Mouse (Mus musculus): Measurements from ENCODE around the gene 4933417A18Rik.
"Not testable (repeated sequence)": the region's sequence is repeated elsewhere in the genome, so short reads cannot be mapped to it uniquely, and the experiment has no call there.

4933417A18Rik gene

DNA sequence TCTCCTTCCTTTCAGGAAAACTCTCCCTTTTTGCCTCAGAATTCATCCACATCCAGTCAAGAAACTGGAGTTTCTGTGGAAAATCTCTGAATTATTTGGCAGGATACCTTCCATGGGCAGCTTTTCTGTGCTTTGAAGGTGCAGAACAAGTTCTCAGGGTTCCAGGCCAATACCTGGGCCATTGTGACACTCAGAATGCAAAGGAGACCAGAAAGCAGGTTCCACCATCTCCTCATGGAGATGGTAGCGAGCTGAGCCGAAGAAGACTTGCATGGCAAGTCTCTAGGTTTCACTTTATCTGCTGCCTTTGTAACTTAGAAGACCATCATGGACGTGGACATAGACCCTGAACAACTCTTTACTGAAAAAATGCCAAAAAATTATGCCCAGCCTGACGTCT is at the start of gene 4933417A18Rik, which contains the start of gene Fam217a:
TSS of gene 4933417A18Rik (plus strand) at position 200 of the 400 bp plus-strand sequence.
TSS of gene Fam217a (minus strand) at position 101 of the 400 bp plus-strand sequence.
- DNase-seq: no peak

DNA sequence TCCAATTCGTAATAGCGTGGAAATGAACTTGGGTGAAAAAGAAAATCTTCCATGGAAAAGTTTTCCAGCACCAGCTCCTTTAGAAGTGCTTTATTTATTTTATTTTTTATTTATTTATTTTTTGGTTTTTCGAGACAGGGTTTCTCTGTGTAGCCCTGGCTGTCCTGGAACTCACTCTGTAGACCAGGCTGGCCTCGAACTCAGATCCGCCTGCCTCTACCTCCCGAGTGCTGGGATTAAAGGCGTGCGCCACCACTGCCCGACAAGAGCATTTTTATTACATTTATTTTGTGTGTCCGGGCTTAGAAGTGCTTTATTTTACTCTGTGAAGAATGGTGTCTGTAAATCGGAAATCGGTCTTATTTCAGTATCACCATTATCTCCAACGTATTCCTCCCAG is 49.5 kb upstream of the 4933417A18Rik start:
- DNase-seq: peak; percentile 34 to 51

DNA sequence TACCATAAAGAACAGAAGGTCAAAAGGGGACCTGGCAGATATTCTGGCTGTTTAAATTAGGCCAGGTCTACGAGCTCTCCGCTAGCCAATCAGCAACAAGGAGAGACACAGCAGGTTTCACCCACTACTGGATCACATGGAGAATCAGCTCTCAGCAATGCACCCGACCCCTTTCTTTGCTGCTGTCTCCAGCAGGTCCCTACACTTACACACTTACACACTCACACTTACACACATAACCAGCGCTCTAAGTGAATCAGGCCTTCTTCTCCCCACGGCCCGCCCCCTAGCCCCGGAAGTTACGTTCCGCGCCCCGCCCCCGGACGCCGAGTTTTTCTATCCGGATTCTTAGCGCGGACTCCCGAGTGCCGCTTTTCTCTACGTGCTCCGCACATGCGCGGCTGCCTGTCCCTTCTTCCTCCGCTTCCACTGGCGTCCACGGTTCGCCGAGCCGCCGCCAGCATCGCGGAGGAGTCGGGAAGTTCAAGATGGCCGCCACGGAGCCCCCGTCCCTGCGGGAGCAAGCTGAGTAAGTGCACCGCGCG is 49.0 kb upstream of the 4933417A18Rik start, which contains the start of gene Prpf4b:
TSS of gene Prpf4b (plus strand) at position 137 of the 545 bp plus-strand sequence.
- peak; percentile 96 to 97 for DNase-seq

DNA sequence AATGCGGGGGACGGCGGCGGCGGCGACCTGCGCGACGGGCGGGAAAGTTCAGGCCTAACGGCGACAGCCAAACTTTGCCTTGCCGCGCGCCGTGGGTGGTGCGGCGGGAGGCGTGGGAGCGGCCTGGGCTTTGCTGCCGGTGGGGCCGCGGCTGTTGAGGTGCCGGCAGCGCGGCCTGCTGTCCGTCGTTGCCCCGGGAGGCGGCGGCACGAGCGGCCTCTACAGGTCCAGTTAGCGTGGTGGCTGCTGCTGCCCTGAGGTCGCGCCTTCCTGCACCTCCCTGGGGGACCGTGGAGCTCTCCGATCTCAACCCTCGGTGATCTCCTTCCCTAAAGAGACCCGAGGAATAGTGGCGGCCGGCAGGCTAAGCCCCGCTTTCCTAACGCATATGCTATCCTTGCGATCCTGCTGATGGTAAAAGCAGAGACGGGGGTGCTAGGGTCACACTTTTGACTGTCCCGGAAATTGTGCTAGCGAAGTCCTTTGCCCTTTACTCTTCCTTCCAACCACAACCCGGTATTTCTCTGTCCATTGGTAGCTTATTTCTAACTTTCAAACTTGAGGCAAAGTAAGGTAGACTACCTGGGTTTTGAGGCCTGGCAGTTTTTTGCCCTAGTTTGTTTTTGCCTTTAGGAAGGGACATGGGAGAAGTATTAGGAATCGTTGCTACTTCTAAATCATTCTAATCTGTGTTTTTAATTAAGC is 48.3 kb upstream of the 4933417A18Rik start:
- peak; percentile 77 to 88 for DNase-seq

DNA sequence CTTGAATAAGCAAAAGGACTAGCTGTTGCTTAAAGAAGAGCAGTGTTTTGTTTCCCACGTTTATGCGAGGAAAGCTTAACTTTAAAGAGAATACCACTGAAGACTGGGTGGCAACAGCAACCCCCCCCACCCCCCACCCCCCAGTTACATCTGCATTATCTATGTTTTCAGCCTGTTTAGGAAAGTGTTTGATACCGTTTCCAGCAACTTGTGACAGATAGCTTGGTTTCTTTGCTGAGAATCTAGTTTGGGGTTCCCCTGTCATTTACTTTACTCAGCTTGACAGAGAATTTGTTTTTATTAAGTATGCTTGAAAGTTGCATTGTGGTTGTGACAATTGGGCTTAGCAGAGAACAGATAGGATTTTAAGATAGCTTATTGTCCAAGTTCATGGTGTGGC is 47.7 kb upstream of the 4933417A18Rik start:
- no peak for DNase-seq

DNA sequence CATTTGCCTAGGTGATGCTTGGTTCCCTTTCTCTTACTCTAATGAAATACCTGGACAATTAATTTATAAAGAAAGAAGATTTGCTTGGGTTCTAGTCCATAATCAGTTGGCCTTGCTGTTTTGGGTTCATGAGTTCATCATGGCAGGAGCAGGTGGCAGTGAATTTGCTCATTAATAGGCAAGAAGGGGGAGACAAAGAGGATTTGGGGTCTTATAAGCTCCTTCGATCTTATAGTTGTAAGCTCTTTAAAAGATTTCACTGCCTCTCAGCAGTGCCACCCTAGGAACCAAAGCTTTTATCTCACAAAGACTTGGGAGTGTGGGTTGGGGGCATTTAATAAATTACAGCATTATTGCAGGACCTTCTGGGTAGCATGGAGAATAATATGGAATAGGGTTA is 31.3 kb upstream of the 4933417A18Rik start:
- DNase-seq: no peak

DNA sequence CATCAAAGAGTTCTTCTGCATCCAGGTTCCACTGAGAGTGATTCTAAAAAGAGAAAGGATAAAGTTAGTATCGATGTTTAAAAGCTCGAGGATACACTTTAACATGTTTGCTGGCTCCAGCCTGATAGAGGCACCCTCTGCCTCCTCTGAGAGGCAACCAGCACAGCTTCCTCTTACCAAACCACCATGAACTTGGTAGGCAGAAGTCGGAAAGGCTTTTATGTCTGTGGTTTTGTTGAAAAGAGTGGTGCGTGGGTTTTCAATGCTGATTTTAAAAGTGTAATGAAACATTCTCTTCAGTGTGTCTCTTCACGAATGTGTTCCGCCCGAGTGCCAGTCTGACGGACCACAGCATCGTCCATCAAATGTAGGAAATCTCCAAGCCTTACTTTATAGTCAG is 9.6 kb upstream of the 4933417A18Rik start:
- DNase-seq: no peak

DNA sequence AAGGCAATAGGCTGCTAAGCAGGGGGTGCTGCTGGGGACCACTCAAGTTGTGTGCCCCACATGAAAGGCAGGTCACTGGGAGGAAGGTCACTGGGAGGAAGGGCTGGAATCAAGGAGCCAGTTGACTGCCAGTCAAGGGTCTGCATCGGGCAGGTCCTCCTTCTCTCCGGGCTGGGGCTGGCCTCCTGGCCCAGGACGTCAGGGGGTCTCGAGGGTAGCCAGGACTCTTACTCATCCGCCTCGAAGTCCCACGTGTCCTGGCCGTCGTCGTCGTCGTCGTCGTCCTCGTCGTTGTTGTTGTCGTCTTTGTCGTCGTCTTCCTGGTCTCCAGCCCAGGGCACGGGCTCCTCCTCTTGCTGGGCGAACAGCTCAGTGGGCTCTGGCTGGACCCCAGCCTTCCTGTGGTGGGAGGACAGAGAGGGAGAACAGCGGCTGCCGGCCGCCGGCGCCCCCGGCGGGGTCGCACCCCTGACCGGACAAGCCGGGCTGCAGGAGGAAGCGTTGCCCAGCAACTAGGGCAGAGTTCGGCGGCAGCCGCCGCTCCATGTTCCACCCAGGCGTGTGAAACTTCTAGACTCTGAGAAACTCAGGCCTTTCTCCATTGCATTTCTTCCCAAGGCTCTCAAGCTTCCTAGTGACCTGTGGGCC is 7.6 kb upstream of the 4933417A18Rik start:
- DNase-seq: peak; percentile 52 to 69

DNA sequence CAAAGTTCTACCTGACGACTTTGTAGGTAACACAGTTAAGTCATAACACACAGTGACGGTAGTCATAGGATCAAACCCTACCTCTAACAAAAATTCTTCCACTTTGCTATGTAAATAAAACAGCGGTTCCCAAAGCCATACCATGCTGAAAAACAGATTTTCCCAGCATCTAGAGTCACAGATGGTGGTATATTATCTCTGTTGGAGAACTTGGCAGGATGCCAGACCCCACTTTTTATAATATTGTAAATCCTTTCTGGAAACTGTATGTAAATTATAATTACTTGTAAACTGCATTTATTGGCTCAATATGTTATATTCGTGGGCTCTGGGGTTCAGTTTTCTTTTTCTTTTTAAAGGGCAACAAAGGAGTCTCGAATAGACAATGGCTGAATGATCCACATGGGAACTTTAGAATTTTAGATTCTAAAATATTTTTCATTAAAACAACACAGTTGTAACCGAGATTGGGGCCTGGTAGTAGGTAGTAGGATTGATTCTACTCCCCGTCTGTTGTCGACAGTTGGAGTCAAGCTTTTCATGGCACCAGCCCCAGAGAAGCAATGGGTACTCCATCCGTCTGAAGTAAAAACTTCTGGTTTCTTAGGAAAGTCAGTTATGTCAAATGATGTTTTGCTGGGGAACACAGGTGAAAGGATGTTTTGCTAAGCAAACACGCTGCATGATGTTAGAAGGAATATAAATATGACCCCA is 10.9 kb downstream of the 4933417A18Rik start:
- no peak for DNase-seq

DNA sequence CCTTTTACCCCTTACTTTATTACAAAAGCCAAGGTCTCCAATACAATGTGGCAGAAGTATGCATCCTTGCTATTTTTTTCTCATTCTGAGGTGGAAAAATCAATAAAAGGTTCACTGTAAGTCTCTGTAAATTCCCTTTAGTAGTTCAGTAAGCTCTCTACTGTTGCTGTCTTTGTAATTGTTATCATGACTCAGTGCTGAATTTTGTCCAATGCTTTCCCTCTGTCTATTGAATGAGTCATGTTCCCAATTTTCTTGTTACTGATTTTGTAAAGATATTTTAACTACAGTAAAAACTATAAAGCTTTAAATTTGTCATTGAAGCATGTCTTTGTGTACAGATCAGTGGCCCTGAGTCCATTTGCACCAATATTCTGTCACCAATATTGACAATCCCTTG is 18.2 kb downstream of the 4933417A18Rik start:
- DNase-seq: no peak

DNA sequence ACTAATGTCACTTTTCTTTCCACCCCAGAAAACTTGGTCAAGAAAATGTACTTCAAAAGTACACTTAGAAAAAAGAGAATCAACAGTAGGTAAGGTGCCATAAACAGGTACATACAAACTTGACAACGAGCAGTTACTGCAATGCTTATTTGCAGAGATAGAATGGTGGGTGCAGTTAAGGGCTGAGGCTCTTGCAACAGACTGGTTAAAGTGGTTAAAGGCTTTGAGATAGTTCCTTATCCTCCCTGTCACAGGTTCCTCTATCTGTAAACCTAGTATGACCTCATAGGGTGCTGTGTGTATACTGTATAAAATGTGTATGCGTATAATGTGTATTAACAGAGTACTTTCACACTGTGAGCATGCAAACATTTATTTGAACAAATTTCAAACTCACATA is 27.2 kb downstream of the 4933417A18Rik start:
- DNase-seq: not testable (repeated sequence)

DNA sequence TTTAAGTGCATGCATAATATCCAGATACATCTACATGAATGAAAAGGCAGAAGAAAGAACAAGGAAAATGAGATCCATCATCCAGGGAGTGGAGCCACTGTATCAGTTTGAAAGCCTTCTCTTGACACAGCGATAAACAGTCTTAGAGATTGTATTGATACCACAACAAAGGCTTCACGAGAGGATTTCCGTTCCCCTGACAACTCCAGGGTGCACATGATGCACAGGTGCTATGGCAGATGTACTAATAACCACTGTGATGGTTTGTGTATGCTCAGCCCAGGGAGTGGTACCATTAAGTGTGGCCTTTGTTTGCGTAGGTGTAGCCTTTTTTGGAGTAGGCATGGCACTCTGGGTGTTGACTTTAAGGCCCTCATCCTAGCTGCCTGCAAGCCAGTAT is 32.7 kb downstream of the 4933417A18Rik start:
- no peak for DNase-seq

DNA sequence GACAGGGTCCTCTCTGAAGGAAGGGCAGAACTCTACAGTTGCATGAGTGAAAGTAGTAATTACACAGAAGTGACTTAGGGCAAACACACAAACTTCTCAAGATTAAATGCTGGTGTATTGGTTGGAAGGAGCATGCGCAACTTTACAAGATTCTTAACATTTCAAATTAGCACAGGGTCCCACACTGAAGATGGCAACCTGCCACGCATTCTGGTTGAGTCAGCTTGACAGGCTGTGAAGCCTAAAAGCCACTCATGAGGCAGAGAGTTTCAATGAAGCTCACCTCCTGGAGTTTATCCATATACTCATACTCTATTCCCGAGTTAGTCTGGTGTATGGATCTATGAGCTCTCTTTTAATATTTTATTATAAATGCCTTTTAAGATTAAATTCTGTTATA is 33.9 kb downstream of the 4933417A18Rik start:
- DNase-seq: peak; percentile 21 to 38

DNA sequence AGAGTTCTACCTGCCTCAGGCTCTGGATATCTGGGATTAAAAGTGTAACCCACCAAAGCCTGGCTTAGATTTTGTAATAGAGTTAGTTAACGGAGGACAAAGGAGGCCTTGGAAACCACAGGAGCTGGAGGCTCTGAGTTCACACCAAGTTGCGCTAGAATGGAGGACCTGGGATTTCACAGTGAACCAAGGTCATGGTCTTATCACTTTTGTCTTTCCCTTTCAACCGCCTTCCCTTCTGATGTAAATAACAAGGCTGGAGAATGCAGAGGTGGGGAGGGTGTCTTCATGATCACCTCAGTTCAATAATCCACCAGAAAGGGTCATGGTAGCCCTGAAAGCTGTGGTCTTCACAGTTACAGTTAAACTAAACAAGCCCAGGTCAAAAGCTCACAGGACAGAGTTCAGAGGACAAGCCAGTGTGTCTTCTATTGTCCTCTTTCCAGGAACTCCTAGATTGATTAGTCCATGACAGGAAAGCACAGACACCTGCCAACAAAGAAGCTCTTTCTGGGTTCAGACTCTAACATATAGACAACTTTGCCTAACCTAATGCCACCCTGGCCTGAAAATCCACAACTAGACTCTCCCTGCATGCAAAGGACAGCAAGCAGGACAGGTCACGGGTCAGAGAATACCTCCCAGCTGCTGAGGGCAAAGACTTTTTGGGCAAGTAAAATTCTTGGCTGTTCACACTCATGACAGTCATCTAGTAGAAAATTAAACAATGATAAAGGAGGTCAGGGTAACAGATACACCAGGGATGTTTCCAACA is 37.0 kb downstream of the 4933417A18Rik start:
- peak in 1 of 2 experiments; percentile 10 for DNase-seq

DNA sequence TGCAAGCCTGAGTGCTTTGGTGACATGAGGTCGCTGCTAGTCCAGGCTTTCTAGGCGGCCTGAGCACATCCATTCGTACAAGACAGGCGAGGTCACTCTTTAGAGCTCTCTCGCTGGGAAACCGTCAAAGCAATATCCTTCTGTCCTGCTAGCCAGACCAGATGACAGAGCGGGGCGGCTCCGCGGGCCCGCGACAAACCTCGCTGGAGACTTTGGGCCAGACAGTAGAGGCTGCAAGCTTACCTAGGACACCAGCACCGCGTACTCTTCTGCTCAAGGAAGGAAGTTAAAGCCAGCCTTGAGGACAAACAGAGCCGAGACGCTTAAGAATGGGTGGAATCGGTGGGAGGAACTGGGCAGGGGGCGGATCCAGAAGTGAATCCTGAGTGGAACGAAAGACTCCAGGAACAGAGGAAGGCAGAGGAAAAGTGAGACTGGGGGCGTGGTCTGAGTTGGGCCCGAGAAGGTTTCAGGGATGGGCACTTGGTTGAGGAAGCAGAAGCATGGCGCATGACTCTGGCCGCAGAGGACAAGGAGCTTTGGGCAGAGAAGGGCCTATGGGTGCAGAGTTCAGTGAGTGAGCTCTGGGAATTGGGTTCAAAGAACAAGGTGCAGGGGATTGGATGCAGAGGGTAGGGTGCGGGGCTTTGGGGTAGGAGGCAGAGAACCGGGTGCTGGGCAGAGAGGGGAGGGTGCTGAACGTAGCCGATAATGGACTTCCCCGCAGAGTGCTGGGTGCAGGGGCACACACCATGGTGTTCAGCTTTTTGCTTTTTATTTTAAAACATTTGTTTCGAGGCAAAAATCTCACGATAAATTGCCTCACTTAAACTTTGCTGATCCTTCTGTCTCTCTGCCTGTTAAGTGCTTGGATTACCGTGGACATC is 39.5 kb downstream of the 4933417A18Rik start, which contains the start of gene Eci3:
TSS of gene Eci3 (minus strand) at position 300 of the 887 bp plus-strand sequence.
- DNase-seq: peak; percentile 66 to 81

DNA sequence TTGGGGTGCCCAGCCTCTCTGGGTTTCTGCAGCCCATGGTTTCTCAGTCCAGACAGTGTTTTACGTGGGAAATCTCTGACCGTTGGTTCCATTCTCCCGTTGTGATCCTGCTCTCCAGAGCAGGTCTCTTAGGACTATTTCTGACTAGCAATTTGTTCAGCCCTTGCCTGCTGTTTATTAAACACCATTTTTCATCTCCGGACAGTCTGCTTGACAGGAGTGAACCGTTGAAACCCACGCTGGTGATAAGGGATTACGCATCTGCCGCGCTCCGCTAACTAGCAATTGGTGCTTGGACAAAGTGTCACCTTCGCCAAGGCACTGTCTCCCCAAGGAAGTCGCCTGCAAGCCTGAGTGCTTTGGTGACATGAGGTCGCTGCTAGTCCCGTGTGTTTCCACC is 40.2 kb downstream of the 4933417A18Rik start:
- peak in 1 of 2 experiments; percentile 22 for DNase-seq

DNA sequence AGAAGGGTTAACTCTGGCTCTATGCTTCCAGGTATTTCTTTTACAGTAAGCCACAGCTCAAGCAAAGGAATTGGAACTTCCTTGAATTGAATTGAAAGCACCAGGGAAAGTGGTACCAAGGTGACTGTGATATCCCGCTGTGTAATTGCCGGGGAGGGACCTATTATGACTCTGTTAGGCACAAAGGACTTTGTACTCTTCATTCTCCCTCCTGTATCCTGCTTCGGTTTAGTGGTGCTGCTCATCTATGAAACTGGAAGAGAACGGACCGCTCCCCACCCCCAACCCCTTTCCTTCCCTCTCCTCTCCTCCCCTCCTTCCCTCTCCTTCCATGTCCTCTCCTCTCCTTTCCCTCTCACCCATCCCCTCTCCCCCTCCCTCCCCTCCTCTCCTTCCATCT is 40.7 kb downstream of the 4933417A18Rik start:
- peak in 1 of 2 experiments; percentile 16 for DNase-seq

DNA sequence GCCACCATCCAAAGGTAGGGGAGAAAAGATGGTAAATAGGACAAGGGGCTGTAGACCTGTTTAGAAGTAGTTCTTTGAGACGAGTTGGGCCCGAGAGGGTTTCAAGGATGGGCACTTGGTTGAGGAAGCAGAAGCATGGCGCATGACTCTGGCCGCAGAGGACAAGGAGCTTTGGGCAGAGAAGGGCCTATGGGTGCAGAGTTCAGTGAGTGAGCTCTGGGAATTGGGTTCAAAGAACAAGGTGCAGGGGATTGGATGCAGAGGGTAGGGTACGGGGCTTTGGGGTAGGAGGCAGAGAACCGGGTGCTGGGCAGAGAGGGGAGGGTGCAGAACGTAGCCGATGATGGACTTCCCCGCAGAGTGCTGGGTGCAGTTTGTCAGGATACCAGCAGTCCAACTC is 41.4 kb downstream of the 4933417A18Rik start:
- DNase-seq: not testable (repeated sequence)

DNA sequence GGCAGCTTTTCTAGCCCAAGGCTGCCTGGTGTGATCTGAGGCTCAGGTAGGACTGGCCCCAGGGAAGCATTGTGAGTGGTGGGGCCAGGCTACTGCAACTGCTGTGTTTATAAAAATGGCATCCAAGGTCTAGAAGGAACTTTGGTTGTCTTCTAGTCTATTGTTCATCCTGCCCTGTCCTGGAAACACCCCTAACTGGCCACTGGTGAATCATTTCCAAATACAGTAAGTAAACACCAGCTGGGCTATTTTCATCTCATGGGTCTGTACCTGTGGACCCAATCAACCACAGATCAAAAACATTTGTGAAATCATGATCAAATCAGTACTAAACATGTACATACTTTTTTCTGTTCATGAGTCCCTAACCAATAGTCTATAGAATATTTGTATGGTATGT is 48.2 kb downstream of the 4933417A18Rik start:
- DNase-seq: not testable (repeated sequence)

DNA sequence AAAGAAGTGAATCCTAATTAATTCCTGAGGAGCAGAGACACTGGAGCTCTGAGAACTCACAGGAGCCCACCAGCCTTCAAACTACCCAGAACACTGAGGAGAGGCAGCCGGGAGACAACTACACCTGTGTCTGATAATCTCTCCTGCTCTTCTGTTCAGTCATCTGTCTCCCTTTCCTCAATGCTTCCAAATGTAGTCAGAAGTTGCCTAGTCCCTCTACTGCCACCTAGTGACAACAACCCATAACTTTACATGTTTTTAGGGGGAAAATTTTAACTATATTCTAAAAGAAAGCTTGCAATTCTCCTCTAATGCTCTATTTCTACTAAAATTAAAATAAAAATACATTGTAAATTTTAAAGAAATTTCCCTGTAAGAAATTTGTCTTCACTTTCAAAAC is 48.9 kb downstream of the 4933417A18Rik start:
- no peak for DNase-seq

DNA sequence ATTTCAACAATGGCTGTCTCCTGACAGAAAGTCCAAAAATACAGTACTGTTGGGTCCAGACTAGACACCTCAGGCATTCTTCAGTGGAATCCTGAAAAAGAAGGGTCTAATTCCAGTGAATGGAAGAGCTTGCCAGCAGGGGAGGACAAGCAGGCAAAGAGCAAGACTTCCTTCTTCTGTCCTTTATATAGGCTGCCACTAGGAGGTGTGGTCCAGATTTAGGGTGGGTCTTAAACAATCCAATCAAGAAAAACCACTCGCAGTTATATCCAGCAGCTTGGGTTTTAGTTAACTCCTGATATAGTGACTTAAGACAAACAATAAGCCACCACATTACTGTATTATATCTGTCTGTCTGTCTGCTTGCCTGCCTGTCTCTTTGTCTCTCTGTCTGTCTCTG is 49.6 kb downstream of the 4933417A18Rik start:
- DNase-seq: no peak
